Mouse (Mus musculus) thymus, postnatal 10 days (tissue): ENCODE data around the gene Calr.

Experiments
- DNase-seq, 2 experiments: peaks; one replicate each; pipeline ENCODE4 v3.0.0; 2021; ENCODE audit warnings: low spot score in 2 of 2

Calr gene

GRCm38 (mm10) chr8:84846722-84847572, at the start of gene Calr:
TSS of gene Calr (minus strand) at chr8:84846934.
- peak; percentile 100 for DNase-seq

DNA sequence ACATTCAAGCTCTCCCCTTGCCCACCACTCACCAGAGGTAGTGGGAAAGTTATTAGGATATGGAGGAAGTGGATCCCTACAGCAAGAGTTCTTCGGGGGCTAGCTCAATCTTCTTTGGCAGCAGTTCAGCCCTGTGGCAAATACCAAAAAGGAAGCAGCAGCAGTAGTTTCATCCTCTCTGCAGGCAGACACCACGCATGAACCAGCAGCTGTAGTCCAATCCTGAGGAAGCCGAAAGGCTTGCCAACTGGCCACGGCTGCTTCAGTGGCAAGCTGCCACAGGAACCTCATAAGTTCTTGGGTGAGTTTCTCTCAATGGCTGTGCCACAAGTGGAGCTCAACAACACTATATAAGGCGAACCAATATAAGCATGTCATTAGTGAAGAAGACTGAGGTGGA, 49.2 kb upstream of the Calr start:
- DNase-seq: no peak

DNA sequence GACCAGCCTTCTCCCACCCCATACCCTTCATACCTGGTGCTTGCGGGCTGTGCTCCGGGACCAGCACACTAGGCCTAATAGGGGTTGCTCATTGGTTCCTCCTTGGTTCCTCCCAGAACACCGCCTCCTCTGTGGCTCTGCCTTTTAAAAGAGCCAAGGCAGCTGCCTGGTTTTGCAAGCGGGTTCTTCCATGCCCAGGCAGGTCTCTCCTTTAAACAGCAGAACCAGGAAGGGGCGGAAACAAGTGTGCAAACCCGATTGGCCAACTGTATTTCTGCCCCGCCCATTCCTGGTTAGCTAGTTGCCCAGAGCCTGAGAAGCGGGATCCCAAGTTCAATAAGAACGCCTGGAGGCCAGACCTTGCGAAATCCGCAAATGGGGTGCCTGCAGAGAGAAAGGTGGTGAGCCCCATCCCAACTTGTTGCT, 47.0 kb upstream of the Calr start, which contains the start of gene Gcdh:
Gcdh (minus strand) TSS at position 213 of the 426 bp plus-strand sequence.
- DNase-seq: peak; percentile 80 to 82

DNA sequence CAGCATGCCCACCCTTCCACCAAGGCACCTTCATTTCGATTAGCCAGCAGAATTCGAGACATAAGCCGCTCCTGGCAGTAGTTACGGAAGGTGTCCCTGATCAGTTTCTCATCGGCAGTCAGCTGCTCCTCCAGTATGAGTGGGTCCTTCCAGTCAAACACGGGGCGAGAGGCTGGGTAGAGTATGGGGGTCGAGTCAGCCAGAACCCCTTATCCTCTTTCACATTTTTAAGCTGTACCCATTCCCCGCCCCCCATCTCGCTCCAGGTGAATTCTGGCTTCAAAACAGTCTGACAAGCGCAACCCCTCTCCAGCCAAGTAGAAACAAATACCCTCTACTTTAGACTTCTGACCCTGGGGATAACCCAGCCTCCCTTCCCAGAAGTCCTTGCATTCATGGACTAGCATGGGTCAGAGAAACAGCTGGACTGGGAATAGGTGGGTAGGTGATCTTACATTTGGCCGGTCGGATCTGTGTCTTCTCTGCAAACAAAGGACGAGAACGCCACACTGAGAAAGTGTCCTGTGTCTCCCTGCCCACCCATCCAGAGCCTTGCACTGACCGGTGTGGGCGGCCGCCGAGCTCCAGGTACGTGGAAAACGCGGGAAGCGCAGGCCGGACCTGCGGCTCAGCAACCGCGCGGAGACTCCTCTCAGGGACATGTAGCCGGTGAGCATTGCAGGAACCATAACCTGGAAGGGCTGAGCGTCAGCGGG, 46.4 kb upstream of the Calr start:
- no peak for DNase-seq

- no peak for DNase-seq
These were observed 42.4 kb upstream of the Calr start for GRCm38 (mm10) chr8:84889141-84889540.

GRCm38 (mm10) chr8:84888280-84888679, 41.5 kb upstream of the Calr start:
- DNase-seq: no peak

GRCm38 (mm10) chr8:84884728-84885127, 38.0 kb upstream of the Calr start:
- no peak for DNase-seq

DNA sequence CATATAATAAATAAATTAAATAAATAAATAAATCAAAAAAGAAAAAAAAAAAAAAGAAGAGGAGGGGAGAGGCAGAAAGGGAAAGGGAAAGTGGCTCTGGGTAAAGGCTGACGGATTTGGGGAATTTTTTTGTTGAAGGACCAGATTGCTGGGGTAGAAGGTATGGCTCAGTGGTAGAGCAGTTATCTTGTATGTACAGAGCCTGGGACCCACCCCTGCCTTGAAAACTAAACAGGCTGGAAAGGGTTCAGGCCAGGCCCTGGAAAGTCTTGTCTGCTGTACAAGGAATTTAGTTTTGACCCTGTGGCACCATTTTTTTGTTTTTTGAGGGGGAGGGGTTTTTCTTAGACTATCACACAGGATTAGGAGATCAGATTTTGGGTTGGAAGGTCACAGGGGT, 32.2 kb upstream of the Calr start:
- no peak for DNase-seq

GRCm38 (mm10) chr8:84877297-84878035, 30.7 kb upstream of the Calr start:
- DNase-seq: no peak

DNA sequence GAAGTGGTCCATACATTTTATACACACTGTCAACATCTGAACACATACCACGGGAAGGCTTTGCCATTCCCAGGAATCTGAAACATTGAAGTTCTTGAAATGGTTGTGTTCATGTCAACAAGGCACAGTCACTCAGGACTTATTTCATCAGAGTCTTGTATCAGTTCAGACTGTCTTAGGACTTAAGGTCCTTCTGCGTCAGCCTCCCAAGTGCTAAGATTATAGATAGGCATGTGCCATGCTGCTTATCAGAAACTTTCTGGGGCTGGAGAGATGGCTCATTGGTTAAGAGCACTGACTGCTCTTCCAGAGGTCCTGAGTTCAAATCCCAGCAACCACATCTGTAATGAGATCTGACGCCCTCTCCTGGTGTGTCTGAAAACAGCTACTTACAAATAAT, 27.6 kb upstream of the Calr start:
- no peak for DNase-seq

DNA sequence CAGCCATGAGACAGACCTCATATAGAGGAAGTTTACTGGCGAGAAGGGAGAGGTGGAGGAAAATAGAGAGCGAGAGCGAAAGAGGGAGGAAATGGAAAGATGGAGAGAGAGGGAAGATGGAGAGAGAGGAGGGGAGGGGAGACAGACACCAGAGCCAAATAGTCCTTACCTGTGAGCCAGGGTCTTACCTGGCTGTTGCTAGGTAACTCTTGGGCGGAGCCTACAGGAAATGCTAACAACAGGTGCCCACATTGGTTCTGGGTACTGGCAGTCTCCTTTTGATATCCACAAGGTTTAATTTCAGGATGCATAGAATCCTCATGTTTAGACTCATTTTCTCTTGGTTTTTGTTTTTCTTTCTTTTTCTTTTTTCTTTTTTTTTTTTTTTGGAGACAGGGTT, 26.3 kb upstream of the Calr start:
- no peak for DNase-seq

GRCm38 (mm10) chr8:84872309-84872965, 25.7 kb upstream of the Calr start:
- peak in 1 of 2 experiments; percentile 26 for DNase-seq

- DNase-seq: peak; percentile 76 to 87
These were observed 24.9 kb upstream of the Calr start, which contains the start of gene Syce2 for GRCm38 (mm10) chr8:84871376-84872308. TSS of gene Syce2 (plus strand) at chr8:84872111.

DNA sequence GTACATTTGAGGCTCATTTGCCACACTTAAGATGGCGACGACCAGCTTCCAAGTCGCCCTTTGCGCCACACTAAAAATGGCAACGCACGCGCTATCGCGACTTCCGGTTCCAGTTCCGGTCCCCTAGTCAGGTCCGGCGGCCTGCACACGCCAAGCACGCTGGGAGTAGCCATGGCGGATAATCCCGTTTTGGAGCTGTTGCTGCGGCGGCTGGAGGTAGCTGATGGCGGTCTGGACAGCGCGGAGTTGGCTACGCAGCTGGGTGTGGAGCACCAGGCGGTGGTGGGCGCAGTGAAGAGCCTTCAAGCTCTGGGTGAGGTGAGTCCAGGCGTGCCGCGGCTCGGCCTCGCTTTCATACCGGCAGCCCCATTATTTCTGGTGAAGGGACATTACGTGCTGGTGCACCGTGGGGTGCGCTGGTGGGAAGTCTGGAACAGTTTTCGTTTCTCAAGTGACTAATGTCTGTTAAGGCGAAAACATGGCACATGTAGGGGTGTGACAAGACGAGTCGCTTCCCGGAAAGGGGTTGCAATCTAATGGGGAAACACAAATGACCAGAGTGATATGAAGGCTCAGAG, 10.2 kb upstream of the Calr start, which contains the start of gene Farsa:
Farsa (plus strand) TSS at position 126 of the 578 bp plus-strand sequence.
- DNase-seq: peak; percentile 81 to 88

DNA sequence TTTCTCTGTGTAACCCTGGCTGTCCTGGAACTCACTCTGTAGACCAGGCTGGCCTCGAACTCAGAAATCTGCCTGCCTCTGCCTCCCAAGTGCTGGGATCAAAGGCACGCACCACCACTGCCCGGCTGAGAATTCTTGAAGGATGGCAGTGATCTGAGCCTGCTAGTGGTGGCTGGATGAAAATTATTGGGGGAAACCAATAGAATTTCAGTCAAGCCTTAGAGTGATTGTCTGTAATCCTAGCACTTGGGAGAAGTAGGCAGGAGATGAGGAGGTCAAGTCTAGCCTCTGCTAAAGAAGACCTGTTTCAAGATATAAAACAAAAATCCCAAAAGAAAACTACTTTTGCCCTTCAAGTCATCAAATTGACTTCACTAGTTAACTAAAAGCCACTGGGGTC, 9.7 kb upstream of the Calr start:
- DNase-seq: no peak

DNA sequence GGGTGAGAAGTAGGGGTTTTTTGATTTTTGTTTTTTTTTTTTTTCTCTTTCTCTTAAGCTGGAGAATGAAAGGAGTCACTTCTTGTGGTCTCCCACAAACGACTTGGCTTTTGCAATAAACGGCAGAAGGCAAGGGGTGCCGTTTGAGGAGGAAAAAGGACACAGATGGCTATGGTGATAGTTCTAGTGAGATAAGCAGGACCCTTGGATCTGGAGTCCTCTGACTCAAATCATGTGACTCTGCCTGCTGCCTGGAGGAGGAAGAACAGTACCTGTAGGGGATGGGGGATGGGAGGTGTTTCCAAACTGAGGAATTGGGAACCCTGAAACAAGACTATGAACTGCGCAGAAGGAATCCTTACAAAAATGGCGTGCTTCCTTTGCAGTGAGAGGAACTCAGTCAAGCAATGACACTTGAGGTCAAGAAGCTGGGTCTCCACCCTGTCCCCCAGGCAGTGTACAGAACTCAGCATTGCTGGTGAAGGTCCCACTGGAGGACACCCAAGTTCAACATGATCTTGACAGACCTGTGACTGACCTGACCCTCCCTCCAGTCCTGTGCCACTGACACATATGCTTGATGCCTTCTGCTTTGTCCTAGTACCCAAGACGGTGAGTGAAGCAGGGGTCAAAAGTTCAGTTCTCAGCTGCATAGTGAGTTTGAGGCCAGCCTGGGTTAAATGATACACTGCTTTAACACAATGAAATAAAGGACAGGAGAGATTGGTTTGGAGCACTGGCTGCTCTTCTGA, 1.1 kb upstream of the Calr start:
- DNase-seq: peak; percentile 22 to 24

- no peak for DNase-seq
These were observed 526 bp downstream of the Calr start for GRCm38 (mm10) chr8:84846094-84846721.

- DNase-seq: no peak
These were observed 1.2 kb downstream of the Calr start for GRCm38 (mm10) chr8:84845355-84846093.
